In the genomic region with DNA sequence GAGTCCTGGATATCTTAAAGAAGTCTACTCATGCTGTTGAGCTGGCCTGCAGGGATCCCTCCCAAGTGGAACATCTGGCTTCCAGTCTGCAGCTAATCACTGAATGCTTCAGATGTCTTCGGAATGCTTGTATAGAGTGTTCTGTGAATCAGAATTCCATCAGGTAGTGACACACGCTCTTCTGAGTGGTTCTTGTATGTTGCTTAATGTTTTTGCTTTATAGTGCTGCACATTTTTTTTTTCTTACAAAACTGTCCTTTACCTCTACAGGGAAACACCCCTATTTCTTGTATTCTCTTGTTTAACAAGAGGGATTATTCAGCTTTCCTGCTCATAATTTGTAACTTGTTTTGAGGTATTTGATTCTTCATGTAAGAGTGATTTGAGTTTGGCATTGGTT, we compare ENCODE assay signal across 16 mouse cellular contexts.
"Had no signal": no experiment of that assay in that cellular context is flagged by ENCODE, and none has a peak within 500 bp of the region (broad histone marks: within the 10 kb centered on the region; RNA-seq: fewer than 3 reads in every experiment).

No protein-coding gene starts in this region.

- H3K27ac ChIP-seq: kidney, postnatal 0 days; limb, embryonic 12.5 days; macrophage; stomach, embryonic 15.5 days had no signal

- H3K9ac ChIP-seq: limb, embryonic 12.5 days; stomach, embryonic 15.5 days had no signal

- H3K9me3 ChIP-seq: limb, embryonic 12.5 days; stomach, embryonic 15.5 days had no signal

- H3K4me2 ChIP-seq: limb, embryonic 12.5 days; liver, embryonic 11.5 days; midbrain, embryonic 11.5 days; stomach, embryonic 15.5 days had no signal

- ATAC-seq: intestine, postnatal 0 days; midbrain, embryonic 16.5 days had no signal

- DNase-seq: kidney, adult 9 months; kidney, postnatal 36 days; layer of hippocampus, adult 9-11 months; layer of hippocampus, postnatal 36 days; right cerebral cortex, postnatal 14 days; thymus, adult 2 months; thymus, postnatal 25 days had no signal

- H3K27me3 ChIP-seq: limb, embryonic 12.5 days; megakaryocyte, embryonic 14.5 days; stomach, embryonic 15.5 days had no signal

- H3K4me3 ChIP-seq: limb, embryonic 12.5 days; megakaryocyte, embryonic 14.5 days; stomach, embryonic 15.5 days had no signal
